Comparison of ENCODE assay signal across 24 mouse cellular contexts in the genomic region with DNA sequence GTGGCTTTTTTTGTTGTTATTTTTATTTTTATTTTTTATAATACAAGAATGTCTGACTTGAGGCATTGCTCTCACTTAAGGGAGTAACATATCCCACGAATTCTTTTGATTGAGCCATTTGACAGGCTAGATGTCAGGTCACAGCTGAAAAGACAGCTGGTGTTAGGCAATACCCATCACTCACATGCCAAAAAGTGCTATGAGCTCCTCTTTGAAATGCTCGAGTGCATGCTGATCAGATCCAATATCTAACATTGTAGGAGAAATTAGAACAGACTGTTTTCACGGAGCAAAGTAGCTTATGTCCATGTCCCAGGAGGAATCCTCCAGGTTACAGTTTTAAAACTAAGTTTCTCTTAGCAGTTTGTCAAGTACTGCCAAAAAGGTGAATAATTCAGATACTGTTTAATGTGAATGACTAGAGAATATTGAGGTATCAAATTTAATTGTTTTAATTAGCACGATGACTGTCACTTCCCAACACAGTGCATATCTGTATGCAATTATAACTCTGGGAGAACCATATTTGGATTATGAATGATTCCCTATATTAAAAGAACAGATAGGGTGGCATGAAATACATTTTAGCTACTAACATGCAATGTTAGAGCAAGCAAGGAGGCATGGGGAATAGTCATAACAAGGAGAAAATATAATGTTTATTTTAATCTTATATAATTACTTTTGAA. TPM values are rescaled to one million over a fixed set of nuclear protein-coding genes. Genes with fewer than 3 reads are reported as not detected.
DNase-seq lines count a peak whose midpoint lies in the region; ATAC-seq and TF ChIP-seq lines count a peak whose summit lies in the region.
"Had no signal": no experiment of that assay in that cellular context is flagged by ENCODE, and none has a peak within 500 bp of the region (broad histone marks: within the 10 kb centered on the region; RNA-seq: fewer than 3 reads in every experiment).

No protein-coding gene starts in this region.

- no peaks in the 10 kb centered on the region for H3K4me1 ChIP-seq in embryonic facial prominence, embryonic 14.5 days (ENCODE audit: control insufficient read depth, insufficient read depth, low read length)
- no peaks in the 10 kb centered on the region for H3K4me1 ChIP-seq in embryonic facial prominence, embryonic 10.5 days
- H3K4me1 ChIP-seq in midbrain, postnatal 0 days (ENCODE audit: insufficient read depth, low read length) = no peaks in the 10 kb centered on the region
- no peaks in the 10 kb centered on the region for H3K4me1 ChIP-seq in midbrain, embryonic 11.5 days (ENCODE audit: control insufficient read depth, insufficient read depth, low read length)
- H3K4me1 ChIP-seq in cerebellum, adult 2 months (ENCODE audit: control insufficient read depth, insufficient read depth, low read length) = no peaks in the 10 kb centered on the region
- H3K4me1 ChIP-seq: embryonic facial prominence, embryonic 12.5 days; hindbrain, embryonic 12.5 days; neural tube, embryonic 15.5 days had no signal

- no peak for ATAC-seq in embryonic facial prominence, embryonic 14.5 days (ENCODE audit: low read depth)
- ATAC-seq in midbrain, postnatal 0 days (ENCODE audit: low FRiP score) = no peak
- no peak for ATAC-seq in midbrain, embryonic 11.5 days (ENCODE audit: low FRiP score)
- ATAC-seq: activated CD4-positive, CD25-positive, alpha-beta regulatory T cell, adult 4 months; inflammation-experienced regulatory T-cells, adult 6 months had no signal

- H3K27ac ChIP-seq in embryonic facial prominence, embryonic 14.5 days (replicated peaks; ENCODE audit: low read depth, low read length) = no peak overlapping the region
- H3K27ac ChIP-seq in embryonic facial prominence, embryonic 10.5 days (replicated peaks) = no peak overlapping the region
- H3K27ac ChIP-seq in midbrain, postnatal 0 days (ENCODE audit: low read depth, low read length) = no peak overlapping the region
- H3K27ac ChIP-seq in midbrain, embryonic 11.5 days (ENCODE audit: low read depth, low read length) = no peak overlapping the region
- H3K27ac ChIP-seq in cerebellum, adult 2 months (ENCODE audit: insufficient read depth, low read length) = no peak overlapping the region
- H3K27ac ChIP-seq: embryonic facial prominence, embryonic 12.5 days; hindbrain, embryonic 12.5 days; neural tube, embryonic 15.5 days had no signal

- H3K36me3 ChIP-seq in embryonic facial prominence, embryonic 14.5 days (ENCODE audit: control insufficient read depth, insufficient read depth, low read length) = no peaks in the 10 kb centered on the region
- no peaks in the 10 kb centered on the region for H3K36me3 ChIP-seq in embryonic facial prominence, embryonic 10.5 days (replicated peaks)
- no peaks in the 10 kb centered on the region for H3K36me3 ChIP-seq in midbrain, postnatal 0 days (ENCODE audit: insufficient read depth, low read length)
- H3K36me3 ChIP-seq in midbrain, embryonic 11.5 days (ENCODE audit: control insufficient read depth, insufficient read depth, low read length) = no peaks in the 10 kb centered on the region
- H3K36me3 ChIP-seq: embryonic facial prominence, embryonic 12.5 days; G1E; hindbrain, embryonic 12.5 days; neural tube, embryonic 15.5 days had no signal

- no peak for TF ChIP-seq CTCF in midbrain, postnatal 0 days (IDR thresholded peaks at IDR 0.05)
- TF ChIP-seq CTCF in cerebellum, adult 2 months (IDR thresholded peaks at IDR 0.05; ENCODE audit: borderline replicate concordance, insufficient read depth, low read depth, low read length) = no peak

- no peak for TF ChIP-seq POLR2A in cerebellum, adult 2 months (IDR thresholded peaks at IDR 0.05; ENCODE audit: borderline replicate concordance, insufficient read depth, low read length)

- H3K27me3 ChIP-seq in embryonic facial prominence, embryonic 14.5 days (replicated peaks; ENCODE audit: control insufficient read depth, insufficient read depth, low read length) = no peaks in the 10 kb centered on the region
- H3K27me3 ChIP-seq in embryonic facial prominence, embryonic 10.5 days (replicated peaks; ENCODE audit: low read depth, poor library complexity, severe bottlenecking) = no peaks in the 10 kb centered on the region
- no peaks in the 10 kb centered on the region for H3K27me3 ChIP-seq in midbrain, postnatal 0 days (ENCODE audit: insufficient read depth, low read length)
- no peaks in the 10 kb centered on the region for H3K27me3 ChIP-seq in midbrain, embryonic 11.5 days (ENCODE audit: control insufficient read depth, insufficient read depth, low read length)
- H3K27me3 ChIP-seq in cerebellum, adult 2 months (ENCODE audit: control insufficient read depth, insufficient read depth, low read length) = no peaks in the 10 kb centered on the region
- H3K27me3 ChIP-seq: embryonic facial prominence, embryonic 12.5 days; hindbrain, embryonic 12.5 days; neural tube, embryonic 15.5 days had no signal

- 58% methylated on average over 4 of the region's 4 CpGs for WGBS in embryonic facial prominence, embryonic 14.5 days
- WGBS in embryonic facial prominence, embryonic 10.5 days = 79% methylated on average over 4 of the region's 4 CpGs
- WGBS in midbrain, postnatal 0 days = 56% methylated on average over 4 of the region's 4 CpGs
- 85% methylated on average over 4 of the region's 4 CpGs for WGBS in midbrain, embryonic 11.5 days
- 22% methylated on average over 4 of the region's 4 CpGs for WGBS in cerebellum, adult 2 months

- H3K4me2 ChIP-seq in embryonic facial prominence, embryonic 14.5 days (ENCODE audit: low read depth, low read length) = no peak overlapping the region
- no peak overlapping the region for H3K4me2 ChIP-seq in midbrain, postnatal 0 days (ENCODE audit: low read depth, low read length, poor library complexity, severe bottlenecking)
- H3K4me2 ChIP-seq in midbrain, embryonic 11.5 days = no peak overlapping the region
- H3K4me2 ChIP-seq: embryonic facial prominence, embryonic 12.5 days; heart, embryonic 11.5 days; hindbrain, embryonic 12.5 days; liver, embryonic 11.5 days; neural tube, embryonic 15.5 days had no signal

- peak; percentile 34 for DNase-seq in embryonic facial prominence, embryonic 14.5 days (ENCODE audit: low spot score)
- DNase-seq in embryonic facial prominence, embryonic 10.5 days (ENCODE audit: low spot score) = no peak
- peak; percentile 15 for DNase-seq in layer of hippocampus, adult 11-12 months (ENCODE audit: low spot score)
- no peak for DNase-seq in layer of hippocampus, postnatal 36 days
- DNase-seq in midbrain, postnatal 0 days (ENCODE audit: low spot score) = peak; percentile 19
- no peak for DNase-seq in midbrain, embryonic 11.5 days (ENCODE audit: low spot score, missing footprints)
- peak; percentile 52 for DNase-seq in skeletal muscle tissue, adult 2 months (ENCODE audit: low read depth, low spot score)
- DNase-seq in cerebellum, adult 2 months = no peak
- DNase-seq: adrenal gland, postnatal 10 days; cerebellum, adult 11-12 months; heart, postnatal 10 days; kidney, adult 2 months; kidney, postnatal 10 days; right cerebral cortex, postnatal 25 days had no signal

- no peak overlapping the region for H3K9ac ChIP-seq in embryonic facial prominence, embryonic 14.5 days (ENCODE audit: low read depth, low read length)
- no peak overlapping the region for H3K9ac ChIP-seq in midbrain, postnatal 0 days (replicated peaks; ENCODE audit: low read length, poor library complexity, severe bottlenecking)
- H3K9ac ChIP-seq in midbrain, embryonic 11.5 days (ENCODE audit: low read length) = no peak overlapping the region
- H3K9ac ChIP-seq: embryonic facial prominence, embryonic 12.5 days; hindbrain, embryonic 12.5 days; neural tube, embryonic 15.5 days had no signal

- no peaks in the 10 kb centered on the region for H3K9me3 ChIP-seq in embryonic facial prominence, embryonic 14.5 days (ENCODE audit: control insufficient read depth, low read length)
- no peaks in the 10 kb centered on the region for H3K9me3 ChIP-seq in embryonic facial prominence, embryonic 10.5 days
- no peaks in the 10 kb centered on the region for H3K9me3 ChIP-seq in midbrain, postnatal 0 days (ENCODE audit: low read length)
- H3K9me3 ChIP-seq in midbrain, embryonic 11.5 days (ENCODE audit: control insufficient read depth, low read length) = no peaks in the 10 kb centered on the region
- H3K9me3 ChIP-seq: embryonic facial prominence, embryonic 12.5 days; G1E; hindbrain, embryonic 12.5 days; neural tube, embryonic 15.5 days had no signal

- no peak overlapping the region for H3K4me3 ChIP-seq in embryonic facial prominence, embryonic 14.5 days (ENCODE audit: low read depth, low read length)
- H3K4me3 ChIP-seq in embryonic facial prominence, embryonic 10.5 days = no peak overlapping the region
- H3K4me3 ChIP-seq in midbrain, postnatal 0 days (ENCODE audit: low read depth, low read length) = no peak overlapping the region
- H3K4me3 ChIP-seq in midbrain, embryonic 11.5 days (ENCODE audit: low read depth, low read length) = no peak overlapping the region
- H3K4me3 ChIP-seq in cerebellum, adult 2 months (replicated peaks; ENCODE audit: insufficient read depth, low read depth, low read length) = no peak overlapping the region
- H3K4me3 ChIP-seq: embryonic facial prominence, embryonic 12.5 days; hindbrain, embryonic 12.5 days; neural tube, embryonic 15.5 days had no signal

RNA-seq across cellular contexts. Expression of a gene that starts 50.4 kb away (rescaled TPM):
- polyA plus RNA-seq in embryonic facial prominence, embryonic 14.5 days (2014; fragmentation: Nextera tagmentation; extraction: Ambion mirVana) = 5.0 and 7.6 TPM in 2 replicates
- polyA plus RNA-seq in embryonic facial prominence, embryonic 10.5 days (2016; fragmentation: Nextera tagmentation; extraction: Ambion mirVana) = 0.61 and 0.73 TPM in 2 replicates
- total RNA-seq in layer of hippocampus, postnatal 36 days (2021) = under 1 TPM in 1 of 2 experiments, not detected in 1; 0.43 TPM
- total RNA-seq in midbrain, postnatal 0 days (2014; rRNA removed) = 0.19 and 0.22 TPM in 2 replicates
- 0.09 and 0.57 TPM in 2 replicates for polyA plus RNA-seq in midbrain, postnatal 0 days (2015; fragmentation: Nextera tagmentation; extraction: Ambion mirVana)
- 0.14 TPM in 1 of 2 replicates, not detected in the other for polyA plus RNA-seq in midbrain, embryonic 11.5 days (2014; fragmentation: Nextera tagmentation; extraction: Ambion mirVana)
- polyA plus RNA-seq in cerebellum, adult 2 months (2012; rRNA removed) = 0.29 and 0.30 TPM in 2 replicates
- total RNA-seq: G1E; granulocyte monocyte progenitor cell, adult 5-6 weeks; megakaryocyte-erythroid progenitor cell, adult 5-6 weeks had no signal
- polyA plus RNA-seq: G1E; inflammation-experienced regulatory T-cells, adult 6 months had no signal

Comparison
In these comparisons a context has a peak if more than half of its experiments do, and no peak if none do; other contexts are left out.
1. DNase-seq: peak in embryonic facial prominence, embryonic 14.5 days (single experiment), layer of hippocampus, adult 11-12 months (single experiment), midbrain, postnatal 0 days (single experiment) and skeletal muscle tissue, adult 2 months (single experiment); none in embryonic facial prominence, embryonic 10.5 days (single experiment), layer of hippocampus, postnatal 36 days (0 of 2), midbrain, embryonic 11.5 days (single experiment) and cerebellum, adult 2 months (0 of 2).